Mouse (Mus musculus) adipocyte (in vitro differentiated cells): ENCODE results near the gene D10Jhu81e.
A peak's percentile ranks its signal among the peaks of the same experiment; 100 is the strongest.
"Not testable (repeated sequence)": the region's sequence is repeated elsewhere in the genome, so short reads cannot be mapped to it uniquely, and the experiment has no call there.

Source experiments
- DNase-seq: peaks from one replicate; pipeline ENCODE4 v3.0.0-alpha.2; 2016; ENCODE audit warnings: low spot score

Gene D10Jhu81e

GRCm38 (mm10) chr10:78129423-78129822 lies 40.2 kb downstream of the D10Jhu81e start:
- no peak for DNase-seq

- DNase-seq, result no peak
Observed at GRCm38 (mm10) chr10:78128647-78129046, 40.9 kb downstream of the D10Jhu81e start.

GRCm38 (mm10) chr10:78127931-78128330 lies 41.7 kb downstream of the D10Jhu81e start:
- no peak for DNase-seq

GRCm38 (mm10) chr10:78127046-78127870 lies 42.3 kb downstream of the D10Jhu81e start:
- no peak for DNase-seq

- no peak for DNase-seq
Observed at GRCm38 (mm10) chr10:78126311-78126710, 43.3 kb downstream of the D10Jhu81e start.

- DNase-seq, result not testable (repeated sequence)
Observed at GRCm38 (mm10) chr10:78125061-78125460, 44.5 kb downstream of the D10Jhu81e start.

- not testable (repeated sequence) for DNase-seq
Observed at GRCm38 (mm10) chr10:78124137-78124536, 45.4 kb downstream of the D10Jhu81e start.

- DNase-seq, result no peak
Observed at GRCm38 (mm10) chr10:78119422-78119821, 50.2 kb downstream of the D10Jhu81e start.

GRCm38 (mm10) chr10:78115153-78115552 lies 54.4 kb downstream of the D10Jhu81e start:
- peak; percentile 26 for DNase-seq

- DNase-seq, result no peak
Observed at GRCm38 (mm10) chr10:78114521-78115092, 55.0 kb downstream of the D10Jhu81e start.
